21 mouse cellular contexts compared by ENCODE assay signal in genomic region chr6:13853244-13853643, GRCm38 (mm10). TPM values are rescaled to one million over a fixed set of nuclear protein-coding genes. Genes with fewer than 3 reads are reported as not detected.
"Had no signal": no experiment of that assay in that cellular context is flagged by ENCODE, and none has a peak within 500 bp of the region (broad histone marks: within the 10 kb centered on the region; RNA-seq: fewer than 3 reads in every experiment).

No protein-coding gene starts in this region.

- DNase-seq: lung, adult 18-20 months; lung, embryonic 14.5 days; lung, postnatal 10 days; lung, postnatal 4 days; retina, postnatal 1 day; right cerebral cortex, adult 18-20 months; right cerebral cortex, postnatal 25 days; right cerebral cortex, postnatal 4 days; spleen, adult 18-20 months; thymus, adult 2 months; thymus, postnatal 25 days; thymus, postnatal 4 days had no signal

- ATAC-seq: midbrain, embryonic 13.5 days; midbrain, embryonic 15.5 days had no signal

- H3K4me1 ChIP-seq: midbrain, embryonic 10.5 days; midbrain, embryonic 13.5 days; midbrain, embryonic 15.5 days; neural tube, embryonic 13.5 days; neural tube, embryonic 15.5 days; stomach, embryonic 15.5 days had no signal

- H3K27ac ChIP-seq: midbrain, embryonic 10.5 days; midbrain, embryonic 13.5 days; midbrain, embryonic 15.5 days; neural tube, embryonic 13.5 days; neural tube, embryonic 15.5 days; stomach, embryonic 15.5 days; stomach, postnatal 0 days had no signal

- H3K36me3 ChIP-seq: midbrain, embryonic 10.5 days; midbrain, embryonic 13.5 days; midbrain, embryonic 15.5 days; neural tube, embryonic 13.5 days; neural tube, embryonic 15.5 days; stomach, embryonic 15.5 days had no signal

- H3K9me3 ChIP-seq: midbrain, embryonic 10.5 days; midbrain, embryonic 13.5 days; midbrain, embryonic 15.5 days; neural tube, embryonic 13.5 days; neural tube, embryonic 15.5 days; stomach, embryonic 15.5 days had no signal

- H3K4me3 ChIP-seq: midbrain, embryonic 10.5 days; midbrain, embryonic 13.5 days; midbrain, embryonic 15.5 days; myocyte; neural tube, embryonic 13.5 days; neural tube, embryonic 15.5 days; stomach, embryonic 15.5 days had no signal

- H3K27me3 ChIP-seq: midbrain, embryonic 13.5 days; midbrain, embryonic 15.5 days; neural tube, embryonic 13.5 days; neural tube, embryonic 15.5 days; stomach, embryonic 15.5 days had no signal

- H3K9ac ChIP-seq: lung, embryonic 14.5 days; midbrain, embryonic 13.5 days; midbrain, embryonic 15.5 days; neural tube, embryonic 13.5 days; neural tube, embryonic 15.5 days; stomach, embryonic 15.5 days had no signal

RNA-seq across cellular contexts. Expression of gene Gpr85, which starts 13.5 kb away (rescaled TPM):
- total RNA-seq: megakaryocyte-erythroid progenitor cell, adult 5-6 weeks had no signal
